Mouse (Mus musculus) lung, postnatal 0 days (tissue): Measurements from ENCODE around the gene Cpeb3.

Experiments used
- CTCF ChIP-seq: IDR thresholded peaks from 2 replicates; pipeline ENCODE4 v1.5.1; 2016; ENCODE audit warnings: antibody characterized with exemption, mild to moderate bottlenecking
- EP300 ChIP-seq: IDR thresholded peaks from 2 replicates; pipeline ENCODE4 v1.6.1; 2016; ENCODE audit warnings: antibody characterized with exemption, mild to moderate bottlenecking, control low read depth

DNA sequence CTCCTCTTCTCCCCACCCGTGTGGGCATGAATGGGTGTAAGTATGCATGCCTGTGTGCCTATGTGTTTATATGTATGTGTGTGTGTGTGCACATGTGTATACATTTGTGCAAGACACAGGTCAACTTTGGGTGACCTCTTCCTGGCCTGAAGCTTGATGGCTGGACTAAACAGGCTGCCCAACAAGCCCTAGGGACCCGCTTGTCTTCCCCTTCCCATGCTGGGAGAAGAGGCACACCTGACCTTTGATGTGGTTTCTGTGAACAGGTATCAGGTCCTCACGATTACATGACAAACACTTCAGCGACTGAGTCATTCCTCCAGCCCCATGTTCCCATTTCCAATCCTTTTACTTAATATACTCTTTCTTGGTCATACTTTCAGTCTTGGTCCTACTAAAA is 131.8 kb downstream of the Cpeb3 start:
- TF ChIP-seq CTCF: no peak
- no peak for TF ChIP-seq EP300
